Mouse (Mus musculus) left cerebral cortex, adult 11 months (tissue): ENCODE data around the gene Fez1.

Experiments used
- DNase-seq: peaks from one replicate; pipeline ENCODE4 v3.0.0; 2022; ENCODE audit warnings: low spot score

Gene Fez1

DNA sequence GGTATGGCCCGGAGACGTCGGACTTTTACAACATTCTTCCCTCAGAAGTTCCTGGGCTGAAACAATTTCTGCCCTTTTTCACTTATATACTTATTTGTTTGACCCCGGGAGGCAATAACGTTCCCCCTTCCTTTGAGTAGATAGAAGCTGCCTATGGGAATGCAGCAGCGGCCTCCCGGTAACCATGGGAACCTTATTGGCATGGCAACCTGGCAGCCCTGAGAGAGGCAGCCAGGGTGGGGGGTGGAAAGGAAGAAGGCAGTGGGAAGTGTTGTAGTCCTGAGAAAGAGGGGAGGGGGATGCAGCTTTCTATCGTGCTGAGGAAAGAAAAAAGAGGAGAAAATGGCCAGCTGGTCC is at the start of gene Fez1:
Fez1 (plus strand) TSS at position 221 of the 357 bp plus-strand sequence.
- peak; percentile 84 for DNase-seq

DNA sequence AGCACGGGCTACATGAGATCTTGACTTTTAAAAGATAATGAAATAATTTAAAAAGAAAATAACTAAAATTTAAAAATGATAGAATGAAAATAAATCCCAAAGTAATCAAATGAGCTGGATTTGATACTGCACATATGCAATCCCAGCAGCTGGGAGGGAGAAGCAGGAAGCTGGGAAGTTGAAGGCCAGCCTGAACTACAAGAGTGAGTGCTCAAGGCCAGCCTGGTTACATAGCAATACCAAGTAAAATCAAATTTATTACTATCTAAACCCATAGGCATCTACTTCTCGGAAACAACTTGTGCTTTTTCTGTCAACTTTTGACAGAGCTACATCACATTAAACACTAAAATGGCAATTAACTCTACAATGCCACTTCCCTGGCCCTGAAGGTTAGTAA is 37.7 kb upstream of the Fez1 start:
- DNase-seq = no peak

DNA sequence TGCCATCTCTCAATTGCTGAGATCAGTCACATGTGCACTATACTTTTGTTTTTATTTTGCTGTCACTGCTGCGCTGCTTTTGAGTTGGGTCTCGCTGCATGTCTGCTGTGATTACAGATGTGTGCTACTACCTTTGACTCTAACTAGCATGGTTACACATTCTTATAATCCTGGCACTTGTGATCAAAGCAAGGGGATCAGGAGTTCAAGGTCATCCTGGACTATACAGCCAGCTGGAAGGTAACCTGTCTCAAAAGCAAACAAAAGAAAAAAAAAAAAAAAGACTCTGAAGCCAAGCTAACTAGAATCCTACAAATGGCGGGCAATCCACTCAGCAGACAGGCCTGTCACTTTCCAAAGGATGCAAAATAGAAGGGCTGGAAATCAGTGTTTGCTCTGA is 29.5 kb upstream of the Fez1 start:
- DNase-seq = no peak

DNA sequence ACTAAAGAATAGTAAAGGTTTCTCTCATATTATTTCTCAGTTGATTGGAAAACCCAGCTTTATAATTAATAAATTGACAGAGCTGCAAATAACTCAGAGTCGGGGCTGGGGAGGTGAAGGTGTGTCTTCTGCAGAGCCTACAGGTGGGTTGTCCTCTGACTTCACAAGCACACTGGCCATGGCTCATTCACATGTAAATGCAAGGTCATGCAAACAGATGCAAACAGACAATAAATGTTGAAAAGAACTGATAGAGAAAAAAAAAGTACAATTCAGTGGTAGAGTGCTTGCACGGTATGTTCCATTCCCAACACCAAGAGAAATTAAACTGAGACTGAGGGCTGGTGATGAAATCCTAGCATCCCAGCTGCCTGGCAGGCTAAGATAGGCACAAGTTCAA is 27.2 kb upstream of the Fez1 start:
- no peak for DNase-seq

DNA sequence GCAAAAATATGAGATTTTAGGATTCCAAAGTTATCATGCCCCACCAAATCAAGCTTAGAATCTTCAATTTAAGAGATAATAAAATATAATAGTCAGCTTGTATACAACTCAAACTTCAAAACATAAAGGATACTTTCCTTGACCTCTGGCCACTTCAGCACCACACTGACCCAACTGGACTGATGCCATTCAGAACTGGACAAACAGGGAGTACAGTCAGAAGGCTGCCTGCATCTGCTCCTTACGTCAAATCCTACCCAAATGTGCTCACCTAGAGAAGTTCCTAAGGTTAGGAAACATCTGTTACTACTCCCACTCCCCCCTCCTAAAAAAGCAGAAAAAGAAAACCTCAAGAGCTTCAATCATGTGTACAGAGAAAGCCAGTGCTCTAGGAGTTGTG is 26.1 kb upstream of the Fez1 start:
- no peak for DNase-seq

DNA sequence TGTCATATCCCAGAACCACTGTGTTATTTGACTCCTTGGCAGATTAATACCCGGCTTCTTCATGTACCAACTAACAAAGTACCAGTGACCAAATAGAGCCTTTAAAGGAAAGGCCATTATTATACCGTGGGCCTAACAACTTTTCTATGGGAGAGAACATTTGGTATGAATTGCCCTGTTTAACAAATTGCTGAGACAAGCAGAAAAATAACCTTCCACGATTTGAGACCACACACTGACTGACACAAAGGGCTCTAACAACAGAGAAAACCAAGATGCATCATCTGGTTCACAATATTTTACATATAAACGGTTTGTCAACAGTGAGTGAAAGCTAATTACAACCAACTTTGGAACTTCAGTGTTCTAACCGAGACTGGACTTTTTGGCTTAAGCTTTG is 25.4 kb upstream of the Fez1 start:
- no peak for DNase-seq

DNA sequence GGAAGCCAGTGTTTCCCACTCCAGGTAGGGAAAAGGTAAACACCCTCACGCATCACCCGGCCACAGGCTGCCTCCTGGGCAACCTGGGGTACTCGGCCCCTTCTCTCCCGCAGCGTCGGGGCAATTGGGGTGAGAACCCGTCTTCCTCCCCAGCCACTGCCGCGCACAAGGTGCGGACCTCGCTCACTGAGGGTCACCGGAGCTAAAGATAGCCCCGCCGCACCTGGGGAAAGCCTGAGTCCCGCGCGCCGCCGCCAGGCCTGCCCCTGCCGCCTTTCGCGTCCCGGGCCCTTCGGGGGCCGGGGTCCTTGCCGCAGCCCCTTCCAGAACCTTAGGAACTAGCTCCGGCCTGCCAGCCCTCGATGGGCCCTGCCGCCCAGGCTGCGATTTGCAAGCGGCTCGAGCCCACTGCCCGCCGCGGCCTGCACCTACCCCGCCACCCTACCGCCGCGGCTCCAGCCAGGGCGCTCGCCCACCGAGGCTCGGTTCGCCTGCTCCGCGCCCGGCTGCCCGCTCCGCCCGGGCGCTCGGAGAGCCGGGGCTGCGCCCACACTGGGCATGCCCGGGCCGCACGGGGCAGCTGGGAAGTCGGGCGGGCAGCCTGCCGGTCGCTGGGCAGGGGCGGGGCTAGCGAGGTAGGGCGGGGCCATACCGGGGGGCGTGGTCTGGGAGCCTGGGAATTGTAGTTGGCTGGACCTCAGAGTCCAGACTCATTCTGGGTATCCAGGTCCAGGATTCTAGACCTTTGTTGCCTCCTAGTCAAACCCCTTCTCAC is 24.7 kb upstream of the Fez1 start, which contains the start of gene Ei24:
Ei24 (minus strand) TSS at position 613 of the 775 bp plus-strand sequence.
- peak; percentile 84 for DNase-seq

DNA sequence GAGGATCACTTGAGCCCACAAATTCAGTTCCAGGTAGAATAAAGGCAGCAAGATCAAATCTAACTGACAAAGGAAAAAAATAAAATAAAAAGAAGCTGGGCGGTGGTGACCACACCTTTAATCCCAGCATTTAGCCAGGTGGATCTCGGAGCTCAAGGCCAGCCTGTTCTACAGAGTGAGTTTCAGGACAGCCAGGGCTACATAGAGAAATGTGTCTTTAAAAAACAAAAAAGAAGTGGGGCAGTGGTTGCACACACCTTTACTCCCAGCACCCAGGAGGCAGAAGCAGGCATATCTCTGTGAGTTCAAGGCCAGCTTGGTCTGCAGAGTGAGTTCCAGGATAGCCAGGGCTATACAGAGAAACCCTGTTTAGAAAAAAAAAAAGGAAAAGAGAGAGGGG is 19.7 kb upstream of the Fez1 start:
- no peak for DNase-seq

DNA sequence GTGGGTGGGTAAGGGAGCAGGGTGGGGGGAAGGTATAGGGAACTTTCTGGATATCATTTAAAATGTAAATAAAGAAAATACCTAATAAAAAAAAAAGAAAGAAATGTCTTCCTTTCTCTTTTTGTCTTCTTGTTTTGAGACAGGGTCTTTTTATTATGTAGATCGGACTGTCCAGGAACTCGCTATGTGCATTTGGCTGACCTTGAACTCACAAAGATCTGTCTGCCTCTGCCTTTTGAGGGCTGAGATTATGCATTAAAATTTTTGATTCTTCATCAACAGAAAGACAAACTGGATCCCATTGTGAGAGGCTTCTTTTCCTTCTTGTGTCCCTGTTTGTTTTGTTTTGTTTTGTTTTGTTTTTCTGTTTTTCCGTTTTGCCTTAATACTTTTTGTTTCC is 18.7 kb upstream of the Fez1 start:
- no peak for DNase-seq

DNA sequence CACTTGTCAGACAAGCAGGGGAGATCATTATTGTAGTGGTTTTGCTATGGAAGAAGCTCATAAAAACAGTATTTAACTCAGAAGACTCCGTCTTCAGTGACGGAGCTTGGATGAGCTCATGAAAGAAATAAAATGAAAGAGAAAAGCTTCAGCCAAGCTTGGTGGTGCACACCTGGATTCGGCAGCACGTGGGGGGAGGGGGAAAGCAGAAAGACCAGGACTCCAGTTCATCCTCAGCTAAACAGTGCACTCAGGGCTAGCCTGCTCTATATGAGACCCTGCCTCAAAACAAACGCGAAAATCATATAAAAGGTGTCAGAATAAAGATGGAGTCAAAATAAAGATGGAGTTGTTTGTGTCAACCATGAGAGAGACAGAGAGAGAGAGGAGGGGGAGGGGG is 18.3 kb upstream of the Fez1 start:
- no peak for DNase-seq

DNA sequence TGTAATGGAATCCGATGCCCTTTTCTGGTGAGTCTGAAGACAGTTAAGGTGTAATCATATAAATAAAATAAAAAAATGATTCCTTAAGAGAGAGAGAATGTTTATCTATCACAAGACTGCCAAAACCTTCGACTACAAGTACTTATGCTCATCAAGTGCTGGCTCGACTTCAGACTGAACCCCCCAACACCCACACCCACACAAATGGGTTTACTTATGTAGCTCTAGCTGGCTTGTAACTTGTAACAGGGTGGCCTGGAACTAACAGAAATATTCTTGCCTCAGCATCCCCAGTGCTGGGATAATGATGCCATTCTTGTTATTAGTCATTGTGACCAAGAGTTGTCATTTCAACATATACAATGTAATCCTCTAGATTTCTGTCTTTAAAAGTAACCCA is 17.7 kb upstream of the Fez1 start:
- DNase-seq = no peak

DNA sequence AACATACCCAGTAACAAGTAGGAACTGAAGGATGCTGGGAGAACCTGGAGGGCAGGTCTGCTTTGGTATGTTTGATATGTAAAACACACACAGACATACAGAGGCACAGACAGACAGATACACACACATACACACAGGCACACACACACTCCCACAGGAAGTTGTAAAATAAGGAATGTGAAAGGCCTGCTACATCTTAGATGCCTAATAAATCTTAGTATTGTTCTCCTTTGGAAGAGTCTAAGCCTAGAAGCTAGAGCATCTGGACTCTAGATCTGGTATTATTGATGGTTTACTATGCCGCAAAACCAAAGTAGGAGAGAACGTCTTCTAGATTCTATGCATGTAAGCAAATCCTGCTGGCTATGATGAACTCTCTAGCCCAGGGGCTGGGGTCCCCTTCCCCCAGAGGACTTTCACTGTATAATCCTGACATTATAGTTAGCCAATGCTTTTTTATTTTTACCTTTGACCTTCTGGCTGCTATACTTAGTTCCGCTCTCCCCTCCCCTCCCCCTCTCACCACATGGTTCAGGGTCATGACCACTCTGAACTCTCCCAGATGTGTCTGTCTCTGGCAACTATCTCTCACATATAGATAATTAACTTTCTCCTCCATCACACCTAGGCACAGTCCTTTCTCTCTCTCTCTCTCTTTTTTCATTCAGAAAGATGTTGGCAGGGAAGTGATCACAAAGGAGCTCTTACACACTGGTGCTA is 16.2 kb upstream of the Fez1 start:
- no peak for DNase-seq

DNA sequence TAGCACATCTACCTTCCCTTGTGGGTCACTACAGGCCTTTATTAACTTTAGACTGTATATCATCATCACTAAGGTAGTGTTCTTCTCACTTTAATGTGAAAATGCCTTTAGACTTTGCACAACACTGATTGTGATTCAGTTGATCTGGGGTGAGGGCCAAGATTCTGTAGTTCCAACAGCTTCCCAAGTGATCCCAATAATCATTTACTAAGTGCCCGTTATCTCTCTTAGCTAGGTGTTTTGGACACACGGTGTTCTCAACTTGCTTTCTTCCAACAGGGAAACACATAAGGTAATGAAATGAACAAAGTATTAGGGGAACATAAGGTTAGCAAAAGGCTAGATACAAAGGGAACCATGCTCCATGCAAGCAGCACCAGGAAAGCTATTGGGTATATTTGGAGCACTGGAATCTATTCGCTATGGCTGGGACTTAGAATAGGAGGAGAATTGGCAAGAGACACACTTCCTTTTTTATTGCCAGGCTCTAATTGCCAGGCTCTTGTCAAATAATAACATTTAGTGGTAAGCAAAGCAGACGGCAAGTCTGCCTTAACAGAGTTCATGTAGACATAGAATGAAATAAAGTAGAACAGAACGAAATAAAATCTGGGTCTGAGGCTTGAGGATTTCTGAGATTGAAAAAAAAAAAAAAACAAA is 13.4 kb upstream of the Fez1 start:
- no peak for DNase-seq

DNA sequence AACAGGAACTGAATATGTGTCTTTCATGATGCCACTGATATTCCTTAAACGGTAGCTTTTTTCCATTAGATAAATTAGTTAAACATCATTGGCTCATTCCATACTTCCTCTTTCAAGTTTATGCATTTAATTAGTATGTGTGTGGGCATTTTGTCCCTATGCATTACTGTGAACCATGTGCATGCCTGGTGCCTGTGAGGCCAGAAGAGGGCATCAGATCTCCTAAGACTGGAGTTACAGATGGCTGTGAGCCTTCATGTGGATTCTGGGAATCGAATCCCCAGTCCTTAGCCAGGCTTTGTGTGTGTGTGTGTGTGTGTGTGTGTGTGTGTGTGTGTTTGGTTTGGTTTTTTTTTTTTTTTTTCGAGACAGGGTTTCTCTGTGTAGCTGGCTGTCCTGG is 7.2 kb upstream of the Fez1 start:
- DNase-seq = no peak

DNA sequence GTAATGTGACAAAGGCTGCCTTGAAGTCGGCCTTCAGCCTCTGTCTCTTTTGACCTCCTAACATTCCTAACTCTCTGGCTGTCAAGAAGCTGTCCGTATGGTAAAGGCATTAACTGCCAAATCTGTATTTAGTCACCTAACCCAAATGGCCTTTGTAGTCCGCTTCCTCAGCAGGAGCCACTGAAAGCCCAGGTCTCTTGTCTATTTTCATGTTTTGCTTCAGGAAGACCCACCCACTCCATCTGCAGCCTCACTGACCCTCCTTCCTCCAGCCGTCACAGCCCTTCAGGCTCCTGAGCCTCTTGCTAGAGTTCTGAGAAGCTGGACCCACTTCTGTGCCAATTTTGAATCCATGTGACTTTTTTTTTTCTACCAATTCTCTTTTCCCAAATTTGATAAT is 2.8 kb upstream of the Fez1 start:
- DNase-seq = no peak

DNA sequence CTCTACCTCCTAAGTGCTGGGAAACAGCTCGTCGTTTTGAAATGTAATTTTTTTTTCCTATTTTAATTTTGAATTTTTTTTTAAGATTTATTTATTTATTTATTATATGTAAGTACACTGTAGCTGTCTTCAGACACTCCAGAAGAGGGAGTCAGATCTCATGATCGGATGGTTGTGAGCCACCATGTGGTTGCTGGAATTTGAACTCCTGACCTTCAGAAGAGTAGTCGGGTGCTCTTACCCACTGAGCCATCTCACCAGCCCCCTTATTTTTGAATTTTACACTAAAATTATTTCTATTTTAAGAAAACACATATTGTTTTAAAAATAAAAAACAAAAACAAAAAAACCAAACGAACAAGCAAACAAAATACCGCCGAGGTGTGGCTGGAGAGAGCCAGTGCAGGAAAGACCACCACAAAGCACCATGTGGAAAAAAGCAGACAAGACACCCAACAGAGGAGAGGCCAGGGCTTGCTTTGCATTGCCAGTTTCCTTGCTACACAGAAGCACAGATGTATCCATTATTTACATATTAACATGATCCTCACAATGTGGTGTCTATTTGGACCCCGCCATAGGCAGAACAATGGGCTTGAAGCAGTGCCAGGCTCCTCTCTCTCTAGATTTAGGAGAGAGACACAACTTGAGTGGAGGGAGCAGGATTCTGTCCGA is 558 bp upstream of the Fez1 start:
- no peak for DNase-seq

DNA sequence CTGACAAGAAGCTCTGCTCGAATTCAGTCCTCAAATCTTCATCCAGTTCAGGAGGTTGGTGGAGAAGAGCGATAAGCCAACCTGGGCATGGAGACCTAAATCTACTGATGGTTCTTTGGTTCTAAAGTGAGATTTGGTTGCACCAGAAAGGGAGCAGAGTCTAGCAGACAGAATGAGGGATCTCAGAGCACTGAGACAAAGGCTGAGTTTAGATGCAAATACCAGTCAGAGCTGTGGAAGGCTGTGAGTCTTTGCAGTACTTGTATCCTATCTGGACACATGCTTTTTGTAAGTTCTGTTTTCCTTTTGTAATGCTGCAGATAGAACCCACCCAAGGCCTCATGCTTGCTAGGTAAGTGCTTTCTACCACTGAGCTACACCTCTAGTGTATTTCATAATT is 360 bp downstream of the Fez1 start:
- no peak for DNase-seq

DNA sequence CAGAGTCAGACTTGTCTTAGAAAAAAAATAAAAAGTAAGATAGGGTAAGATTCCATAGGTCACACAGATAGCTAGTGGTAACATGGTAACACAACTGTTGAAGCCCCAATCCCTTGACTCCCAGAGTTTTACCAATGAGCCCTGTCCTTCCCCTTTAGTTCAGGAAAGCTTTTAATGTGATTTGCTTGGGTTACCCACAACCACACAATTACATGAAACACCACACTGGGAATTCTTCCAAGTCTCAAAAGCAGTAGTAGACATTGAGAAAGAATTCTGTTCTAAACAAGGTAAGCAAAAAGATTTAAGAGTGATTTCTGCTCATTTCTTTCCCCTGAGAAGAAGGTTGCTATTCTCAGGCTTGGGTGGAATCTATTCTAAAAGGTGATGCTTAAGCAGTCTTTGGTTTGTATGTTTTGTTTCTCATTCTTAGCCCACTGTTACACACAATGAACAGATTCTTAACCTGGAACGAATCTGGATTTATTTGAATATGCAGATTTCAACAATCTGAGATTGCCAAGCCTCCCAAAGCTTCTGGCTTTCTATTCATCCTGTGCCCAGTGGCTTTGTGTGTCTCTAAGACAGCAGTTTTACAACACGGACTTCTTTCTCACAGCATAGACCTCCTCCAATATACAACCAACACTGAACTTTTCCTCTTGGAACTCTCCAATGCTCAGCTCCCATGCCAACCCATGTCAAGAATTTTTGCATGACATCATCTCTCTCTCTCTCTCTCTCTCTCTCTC is 5.1 kb downstream of the Fez1 start:
- DNase-seq = no peak

DNA sequence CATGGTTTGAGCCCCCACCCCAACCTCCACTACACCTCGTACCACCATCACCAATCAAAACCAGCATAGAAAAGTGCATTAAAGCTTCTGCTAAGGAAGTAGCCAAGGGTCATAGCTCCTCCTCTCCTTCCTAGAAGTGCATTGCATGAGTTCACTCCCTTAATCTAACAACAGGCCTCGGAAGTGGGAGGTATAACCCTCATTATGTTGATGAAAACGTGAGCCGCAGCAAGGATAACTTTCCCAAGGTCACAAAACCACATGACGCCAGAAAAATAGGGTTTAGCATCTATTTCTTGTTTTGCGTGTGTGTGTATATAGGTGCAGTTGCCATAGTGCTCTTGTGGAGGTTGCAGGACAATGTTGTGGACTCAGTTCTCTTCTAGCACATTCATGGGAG is 9.7 kb downstream of the Fez1 start:
- no peak for DNase-seq

DNA sequence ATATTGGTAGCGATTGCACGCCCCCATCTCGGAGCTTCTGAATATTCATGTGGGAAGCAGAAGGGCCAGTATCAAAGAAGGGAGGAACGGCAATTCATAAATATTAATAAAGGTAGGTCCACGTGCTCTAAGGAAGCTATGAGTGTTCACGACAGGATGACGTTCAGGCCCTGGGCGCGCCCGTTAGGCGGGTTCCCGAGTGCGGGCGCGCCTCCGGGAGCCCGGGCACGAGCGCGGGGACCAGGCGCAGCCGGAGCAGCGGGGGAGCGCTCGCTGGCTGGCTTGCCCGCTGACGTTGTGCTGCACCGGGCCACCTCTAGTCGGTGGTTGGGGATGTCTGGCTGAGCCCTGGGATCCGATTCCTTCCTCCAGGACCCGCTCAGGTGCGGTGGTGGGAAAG is 10.9 kb downstream of the Fez1 start:
- peak; percentile 89 for DNase-seq

DNA sequence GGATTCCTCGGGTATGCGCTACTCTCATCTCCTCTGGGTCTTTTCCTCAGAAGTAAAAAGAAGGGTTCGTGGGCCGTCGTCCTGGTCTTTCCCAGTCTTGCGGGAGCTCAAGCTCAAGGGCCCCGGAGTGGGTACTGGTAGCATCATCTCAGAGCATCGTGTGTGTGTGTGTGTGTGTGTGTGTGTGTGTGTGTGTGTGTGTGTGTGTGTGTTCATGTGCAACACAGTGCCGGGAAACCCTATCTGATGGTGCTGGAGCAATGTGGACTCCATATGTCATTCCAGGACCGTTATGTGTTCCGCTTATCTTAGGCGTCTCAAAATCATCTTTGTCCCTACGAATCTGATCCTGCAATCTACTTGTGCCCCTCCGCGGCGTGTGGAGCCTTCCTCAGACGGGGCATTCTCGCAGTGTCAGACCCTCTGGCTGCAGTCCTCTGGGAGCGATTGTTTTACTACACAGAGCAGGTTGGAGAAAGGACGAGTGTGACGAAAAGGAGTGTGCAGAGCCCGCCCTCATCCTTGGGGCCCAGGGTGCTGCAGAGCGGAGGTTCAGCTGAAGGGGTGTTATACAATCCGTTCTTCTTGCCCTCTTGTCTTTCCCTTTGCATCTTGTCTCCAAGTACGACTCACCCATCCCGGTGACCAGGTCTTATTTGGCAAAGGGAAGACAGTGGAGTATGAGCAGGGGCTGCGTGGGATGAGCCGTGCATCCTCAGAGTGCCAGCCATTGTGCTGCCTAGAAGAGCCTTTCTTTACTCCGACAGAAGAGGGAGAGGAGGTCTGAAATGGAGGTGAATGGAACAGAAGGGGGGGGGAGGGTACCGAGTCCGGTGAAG is 11.6 kb downstream of the Fez1 start:
- peak; percentile 44 for DNase-seq
